Mouse (Mus musculus): ENCODE measurements around the gene Sesn2. TPM values are rescaled to one million over a fixed set of nuclear protein-coding genes. Genes with fewer than 3 reads are reported as not detected.
"Not testable (repeated sequence)": the region's sequence is repeated elsewhere in the genome, so short reads cannot be mapped to it uniquely, and the experiment has no call there.

The Sesn2 gene
- polyA plus RNA-seq, 1 experiment: 6.5 TPM

GRCm38 (mm10) chr4:132488521-132488920 lies 21.8 kb downstream of the Sesn2 start:
- DNase-seq (ENCODE audit: low read depth, low spot score): no peak
- WGBS: 11% methylated on average over 3 of the region's 3 CpGs

GRCm38 (mm10) chr4:132484820-132485219 lies 25.5 kb downstream of the Sesn2 start:
- WGBS: 40% methylated on average over 5 of the region's 5 CpGs
- no peak for DNase-seq (ENCODE audit: low read depth, low spot score)

- WGBS: 62% methylated on average over 4 of the region's 4 CpGs
- no peak for DNase-seq (ENCODE audit: low read depth, low spot score)
Measured at GRCm38 (mm10) chr4:132484231-132484630, 26.1 kb downstream of the Sesn2 start.

- WGBS: 49% methylated on average over 13 of the region's 13 CpGs
- no peak for DNase-seq (ENCODE audit: low read depth, low spot score)
Measured at GRCm38 (mm10) chr4:132482956-132483608, 27.2 kb downstream of the Sesn2 start.

- 64% methylated on average over 3 of the region's 3 CpGs for WGBS
- DNase-seq (ENCODE audit: low read depth, low spot score): not testable (repeated sequence)
Measured at GRCm38 (mm10) chr4:132482104-132482503, 28.2 kb downstream of the Sesn2 start.

GRCm38 (mm10) chr4:132477833-132478232 lies 32.5 kb downstream of the Sesn2 start:
- 53% methylated on average over 8 of the region's 8 CpGs for WGBS
- no peak for DNase-seq (ENCODE audit: low read depth, low spot score)

- WGBS: 26% methylated on average over 13 of the region's 13 CpGs
- no peak for DNase-seq (ENCODE audit: low read depth, low spot score)
Measured at GRCm38 (mm10) chr4:132475895-132476878, 34.1 kb downstream of the Sesn2 start.

GRCm38 (mm10) chr4:132474631-132475030 lies 35.7 kb downstream of the Sesn2 start:
- DNase-seq (ENCODE audit: low read depth, low spot score): no peak
- 37% methylated on average over 4 of the region's 4 CpGs for WGBS

- no peak for DNase-seq (ENCODE audit: low read depth, low spot score)
- WGBS: 91% methylated on average over 9 of the region's 9 CpGs
Measured at GRCm38 (mm10) chr4:132473411-132473810, 36.9 kb downstream of the Sesn2 start.

GRCm38 (mm10) chr4:132469873-132470272 lies 40.4 kb downstream of the Sesn2 start:
- 5% methylated on average over 3 of the region's 3 CpGs for WGBS
- DNase-seq (ENCODE audit: low read depth, low spot score): no peak

GRCm38 (mm10) chr4:132464255-132464613 lies 46.1 kb downstream of the Sesn2 start:
- under 1% methylated on average over 5 of the region's 5 CpGs for WGBS
- no peak for DNase-seq (ENCODE audit: low read depth, low spot score)

- DNase-seq (ENCODE audit: low read depth, low spot score): peak; percentile 88
Measured at GRCm38 (mm10) chr4:132463430-132464254, 46.7 kb downstream of the Sesn2 start, which contains the start of gene Med18. TSS of gene Med18 (minus strand) at chr4:132463921.

GRCm38 (mm10) chr4:132462836-132463235 lies 47.5 kb downstream of the Sesn2 start:
- DNase-seq (ENCODE audit: low read depth, low spot score): no peak
- 2% methylated on average over 11 of the region's 11 CpGs for WGBS

More at GRCm38 (mm10) chr4:132463430-132464254, 46.7 kb downstream of the Sesn2 start, which contains the start of gene Med18:
- WGBS: under 1% methylated on average over 44 of the region's 44 CpGs

- 85% methylated on average over 8 of the region's 8 CpGs for WGBS
- no peak for DNase-seq (ENCODE audit: low read depth, low spot score)
Measured at GRCm38 (mm10) chr4:132460225-132460624, 50.1 kb downstream of the Sesn2 start.

GRCm38 (mm10) chr4:132455561-132455960 lies 54.7 kb downstream of the Sesn2 start:
- DNase-seq (ENCODE audit: low read depth, low spot score): no peak

GRCm38 (mm10) chr4:132455146-132455545 lies 55.2 kb downstream of the Sesn2 start:
- 34% methylated on average over 3 of the region's 3 CpGs for WGBS
- no peak for DNase-seq (ENCODE audit: low read depth, low spot score)

More at GRCm38 (mm10) chr4:132455561-132455960, 54.7 kb downstream of the Sesn2 start:
- 70% methylated on average over 6 of the region's 6 CpGs for WGBS

GRCm38 (mm10) chr4:132454216-132454615 lies 56.1 kb downstream of the Sesn2 start:
- DNase-seq (ENCODE audit: low read depth, low spot score): no peak
- 70% methylated on average over 6 of the region's 6 CpGs for WGBS

GRCm38 (mm10) chr4:132449778-132450177 lies 60.5 kb downstream of the Sesn2 start:
- no peak for DNase-seq (ENCODE audit: low read depth, low spot score)
- WGBS: 54% methylated on average over 3 of the region's 3 CpGs

- DNase-seq (ENCODE audit: low read depth, low spot score): no peak
- WGBS: 83% methylated on average over 12 of the region's 12 CpGs
Measured at GRCm38 (mm10) chr4:132446105-132446504, 64.2 kb downstream of the Sesn2 start.

GRCm38 (mm10) chr4:132444516-132444915 lies 65.8 kb downstream of the Sesn2 start:
- DNase-seq (ENCODE audit: low read depth, low spot score): no peak
- WGBS: 87% methylated on average over 8 of the region's 8 CpGs
